ENCODE assay signal across 24 mouse cellular contexts in the genomic region with DNA sequence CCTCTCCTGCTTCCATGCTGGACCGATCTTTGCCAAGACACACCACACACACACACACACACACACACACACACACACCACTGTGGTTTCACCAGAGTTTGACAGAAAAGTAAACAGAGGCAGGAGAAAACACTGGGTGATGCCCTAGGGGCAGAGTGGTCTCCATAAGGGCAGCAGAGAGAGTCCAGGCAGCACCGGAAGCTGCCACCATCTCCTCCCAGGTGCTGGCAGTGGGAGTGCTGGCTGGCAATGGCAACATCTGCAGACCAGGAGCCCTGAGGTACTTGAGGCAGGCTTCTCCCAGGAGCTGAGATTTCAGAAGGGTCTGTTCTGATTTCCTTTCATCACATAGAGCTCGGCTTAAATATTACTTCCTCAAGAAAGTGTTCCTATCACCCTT. TPM values are rescaled to one million over a fixed set of nuclear protein-coding genes. Genes with fewer than 3 reads are reported as not detected.
DNase-seq lines count a peak whose midpoint lies in the region; ATAC-seq and TF ChIP-seq lines count a peak whose summit lies in the region.
"Had no signal": no experiment of that assay in that cellular context is flagged by ENCODE, and none has a peak within 500 bp of the region (broad histone marks: within the 10 kb centered on the region; RNA-seq: fewer than 3 reads in every experiment).

No protein-coding gene starts in this region.

- no peak for TF ChIP-seq CTCF in liver, postnatal 0 days (IDR thresholded peaks at IDR 0.05; ENCODE audit: low read depth)

- no peaks in the 10 kb centered on the region for H3K9me3 ChIP-seq in liver, embryonic 11.5 days (ENCODE audit: control insufficient read depth, low read length)
- H3K9me3 ChIP-seq in liver, postnatal 0 days (ENCODE audit: low read length), result no peaks in the 10 kb centered on the region
- no peaks in the 10 kb centered on the region for H3K9me3 ChIP-seq in limb, embryonic 10.5 days (replicated peaks)
- H3K9me3 ChIP-seq in limb, embryonic 13.5 days, result no peaks in the 10 kb centered on the region
- H3K9me3 ChIP-seq: forebrain, embryonic 10.5 days; forebrain, embryonic 15.5 days; G1E; heart, embryonic 10.5 days; heart, embryonic 13.5 days had no signal

- no peak for ATAC-seq in liver, embryonic 11.5 days (replicated peaks; ENCODE audit: low FRiP score)
- no peak for ATAC-seq in liver, postnatal 0 days
- ATAC-seq in limb, embryonic 13.5 days (ENCODE audit: low FRiP score, low read depth), result no peak
- ATAC-seq: forebrain, embryonic 15.5 days had no signal

- 43% methylated on average over 3 of the region's 3 CpGs for WGBS in liver, embryonic 11.5 days
- WGBS in liver, postnatal 0 days (ENCODE audit: insufficient replicate concordance), result 29% methylated on average over 3 of the region's 3 CpGs
- 22% methylated on average over 3 of the region's 3 CpGs for WGBS in limb, embryonic 10.5 days
- 10% methylated on average over 3 of the region's 3 CpGs for WGBS in limb, embryonic 13.5 days

- H3K9ac ChIP-seq in liver, embryonic 11.5 days (ENCODE audit: low read depth, low read length), result no peak overlapping the region
- H3K9ac ChIP-seq in liver, postnatal 0 days (replicated peaks), result no peak overlapping the region
- no peak overlapping the region; the same call in 1 of the 2 replicates for H3K9ac ChIP-seq in limb, embryonic 13.5 days
- H3K9ac ChIP-seq: forebrain, embryonic 15.5 days; heart, embryonic 13.5 days; hindbrain, embryonic 14.5 days had no signal

- H3K4me1 ChIP-seq in liver, embryonic 11.5 days (replicated peaks; ENCODE audit: control insufficient read depth, insufficient read depth, low read length), result peaks cover 11% of the 10 kb centered on the region
- peaks cover 5% of the 10 kb centered on the region; the same call in 1 of the 2 replicates for H3K4me1 ChIP-seq in liver, postnatal 0 days (ENCODE audit: insufficient read depth)
- H3K4me1 ChIP-seq in limb, embryonic 10.5 days, result peaks cover 99% of the 10 kb centered on the region
- H3K4me1 ChIP-seq in limb, embryonic 13.5 days, result peaks cover 100% of the 10 kb centered on the region

- intact Hi-C loops in gastrocnemius, postnatal 14 days (cut with DNase I; ENCODE audit: low total_unique reads), result no loop called here

- DNase-seq in liver, embryonic 11.5 days (ENCODE audit: low spot score), result peak; percentile 29
- DNase-seq in liver, postnatal 0 days, result no peak
- DNase-seq in limb, embryonic 10.5 days (ENCODE audit: low spot score), result peak; percentile 52
- no peak for DNase-seq in adrenal gland, adult 8-10 months
- DNase-seq in lung, postnatal 14 days, result no peak
- DNase-seq in gastrocnemius, postnatal 14 days, result no peak
- DNase-seq: adrenal gland, adult 2 months; adrenal gland, postnatal 25 days; B cell, adult 2 months; cerebellum, adult 11-12 months; cerebellum, adult 8-10 months; gastrocnemius, postnatal 36 days; heart, adult 2 months; heart, postnatal 14 days; heart, postnatal 4 days had no signal

- no peak overlapping the region for H3K27ac ChIP-seq in liver, embryonic 11.5 days (ENCODE audit: low read depth, low read length)
- no peak overlapping the region for H3K27ac ChIP-seq in liver, postnatal 0 days (ENCODE audit: low read depth)
- peak overlapping the region; percentile 59 for H3K27ac ChIP-seq in limb, embryonic 10.5 days
- peak overlapping the region; percentile 29; the same call in 1 of the 2 replicates for H3K27ac ChIP-seq in limb, embryonic 13.5 days
- H3K27ac ChIP-seq: forebrain, embryonic 10.5 days; forebrain, embryonic 15.5 days; heart, adult 2 months; heart, embryonic 10.5 days; heart, embryonic 13.5 days; hindbrain, embryonic 14.5 days had no signal

- H3K27me3 ChIP-seq in liver, embryonic 11.5 days (replicated peaks; ENCODE audit: control insufficient read depth, insufficient read depth, low read length), result peaks cover 100% of the 10 kb centered on the region
- H3K27me3 ChIP-seq in liver, postnatal 0 days (ENCODE audit: insufficient read depth, low read length), result peaks cover 84% of the 10 kb centered on the region
- peaks cover 96% of the 10 kb centered on the region for H3K27me3 ChIP-seq in limb, embryonic 10.5 days (ENCODE audit: low read depth, poor library complexity, severe bottlenecking)
- H3K27me3 ChIP-seq in limb, embryonic 13.5 days, result peaks cover 98% of the 10 kb centered on the region

- H3K4me3 ChIP-seq in liver, embryonic 11.5 days (ENCODE audit: low read depth, low read length), result no peak overlapping the region
- no peak overlapping the region for H3K4me3 ChIP-seq in liver, postnatal 0 days (ENCODE audit: low read depth, low read length)
- H3K4me3 ChIP-seq in limb, embryonic 10.5 days, result peak overlapping the region; percentile 10; the same call in 1 of the 2 replicates
- no peak overlapping the region for H3K4me3 ChIP-seq in limb, embryonic 13.5 days
- H3K4me3 ChIP-seq: forebrain, embryonic 10.5 days; forebrain, embryonic 15.5 days; heart, adult 2 months; heart, embryonic 10.5 days; heart, embryonic 13.5 days had no signal

- H3K4me2 ChIP-seq in liver, embryonic 11.5 days, result no peak overlapping the region
- H3K4me2 ChIP-seq in liver, postnatal 0 days (ENCODE audit: low read depth, low read length), result no peak overlapping the region
- peak overlapping the region; percentile 36; the same call in 1 of the 2 replicates for H3K4me2 ChIP-seq in limb, embryonic 13.5 days (replicated peaks)
- H3K4me2 ChIP-seq: forebrain, embryonic 15.5 days; heart, embryonic 13.5 days; hindbrain, embryonic 14.5 days had no signal

- no peaks in the 10 kb centered on the region for H3K36me3 ChIP-seq in liver, embryonic 11.5 days (ENCODE audit: control insufficient read depth, insufficient read depth, low read length)
- H3K36me3 ChIP-seq in liver, postnatal 0 days (replicated peaks; ENCODE audit: insufficient read depth, low read length), result no peaks in the 10 kb centered on the region
- H3K36me3 ChIP-seq in limb, embryonic 10.5 days, result no peaks in the 10 kb centered on the region
- H3K36me3 ChIP-seq in limb, embryonic 13.5 days, result no peaks in the 10 kb centered on the region; the same call in 1 of the 2 replicates
- H3K36me3 ChIP-seq: forebrain, embryonic 10.5 days; forebrain, embryonic 15.5 days; G1E; heart, embryonic 13.5 days had no signal

- TF ChIP-seq EP300 in liver, postnatal 0 days (IDR thresholded peaks at IDR 0.05; ENCODE audit: low read depth), result no peak

RNA-seq across cellular contexts. Expression of gene Ngfr, which starts 5.3 kb away (rescaled TPM):
- 11.1 and 11.4 TPM in 2 replicates for polyA plus RNA-seq in liver, embryonic 11.5 days (2014; fragmentation: Nextera tagmentation; extraction: Ambion mirVana)
- 1.3 and 1.7 TPM in 2 replicates for polyA plus RNA-seq in liver, postnatal 0 days (2015; fragmentation: Nextera tagmentation; extraction: Ambion mirVana)
- polyA plus RNA-seq in limb, embryonic 10.5 days (2016; fragmentation: Nextera tagmentation; extraction: Ambion mirVana), result 9.7 and 16.3 TPM in 2 replicates
- 29.4 and 34.5 TPM in 2 replicates for polyA plus RNA-seq in limb, embryonic 13.5 days (2015; fragmentation: Nextera tagmentation; extraction: Ambion mirVana)
- total RNA-seq in adrenal gland, adult 8-10 months (2022), result 1 to 10 TPM; 4.0 to 6.0 (median 5.2) TPM
- 1 to 10 TPM; 1.5 to 4.3 TPM for total RNA-seq in gastrocnemius, postnatal 14 days (2021)
- total RNA-seq: CH12.LX; granulocyte monocyte progenitor cell, adult 5-6 weeks had no signal
- polyA plus RNA-seq: G1E had no signal

Comparison
In these comparisons a context has a peak if more than half of its experiments do, and no peak if none do; other contexts are left out.
1. DNase-seq: peak in liver, embryonic 11.5 days (single experiment) and limb, embryonic 10.5 days (single experiment); none in liver, postnatal 0 days (single experiment), adrenal gland, adult 8-10 months (single experiment), lung, postnatal 14 days (single experiment) and gastrocnemius, postnatal 14 days (single experiment).
2. H3K27ac ChIP-seq: peak in limb, embryonic 10.5 days (single experiment) and limb, embryonic 13.5 days (single experiment); none in liver, embryonic 11.5 days (single experiment) and liver, postnatal 0 days (single experiment).